Mouse (Mus musculus): ENCODE data around the gene Ttbk1.
"Not testable (repeated sequence)": the region's sequence is repeated elsewhere in the genome, so short reads cannot be mapped to it uniquely, and the experiment has no call there.

Ttbk1 gene

GRCm38 (mm10) chr17:46487431-46487830 lies at the start of gene Ttbk1:
Ttbk1 (minus strand) TSS chr17:46487675.
- DNase-seq, result peak; percentile 81

- DNase-seq, result peak; percentile 46
These were observed 38.3 kb upstream of the Ttbk1 start for GRCm38 (mm10) chr17:46525579-46526307.

GRCm38 (mm10) chr17:46525065-46525464 lies 37.6 kb upstream of the Ttbk1 start:
- DNase-seq, result no peak

GRCm38 (mm10) chr17:46521963-46522668 lies 34.6 kb upstream of the Ttbk1 start:
- no peak for DNase-seq

GRCm38 (mm10) chr17:46521174-46521573 lies 33.7 kb upstream of the Ttbk1 start:
- DNase-seq, result no peak

- DNase-seq, result no peak
These were observed 33.0 kb upstream of the Ttbk1 start for GRCm38 (mm10) chr17:46520385-46520979.

GRCm38 (mm10) chr17:46519971-46520370 lies 32.5 kb upstream of the Ttbk1 start:
- DNase-seq, result no peak

- no peak for DNase-seq
These were observed 25.9 kb upstream of the Ttbk1 start for GRCm38 (mm10) chr17:46513329-46513728.

GRCm38 (mm10) chr17:46511059-46511710 lies 23.7 kb upstream of the Ttbk1 start:
- DNase-seq, result no peak

GRCm38 (mm10) chr17:46505617-46506016 lies 18.1 kb upstream of the Ttbk1 start:
- DNase-seq, result no peak

- no peak for DNase-seq
These were observed 16.6 kb upstream of the Ttbk1 start for GRCm38 (mm10) chr17:46503847-46504638.

GRCm38 (mm10) chr17:46502775-46503174 lies 15.3 kb upstream of the Ttbk1 start:
- DNase-seq, result no peak

GRCm38 (mm10) chr17:46497956-46498355 lies 10.5 kb upstream of the Ttbk1 start:
- no peak for DNase-seq

- peak; percentile 89 for DNase-seq
These were observed 9.4 kb upstream of the Ttbk1 start, which contains the start of gene Dnph1 for GRCm38 (mm10) chr17:46496623-46497434. Dnph1 (plus strand) TSS chr17:46496711.

- not testable (repeated sequence) for DNase-seq
These were observed 8.6 kb upstream of the Ttbk1 start for GRCm38 (mm10) chr17:46496081-46496480.

GRCm38 (mm10) chr17:46495486-46495885 lies 8.0 kb upstream of the Ttbk1 start:
- DNase-seq, result no peak

- DNase-seq, result peak; percentile 23
These were observed 480 bp downstream of the Ttbk1 start for GRCm38 (mm10) chr17:46486995-46487394.

GRCm38 (mm10) chr17:46484461-46484875 lies 3.0 kb downstream of the Ttbk1 start:
- no peak for DNase-seq

GRCm38 (mm10) chr17:46484021-46484431 lies 3.4 kb downstream of the Ttbk1 start:
- DNase-seq, result no peak

- DNase-seq, result peak; percentile 71
These were observed 3.9 kb downstream of the Ttbk1 start for GRCm38 (mm10) chr17:46483561-46484001.

- DNase-seq, result no peak
These were observed 10.2 kb downstream of the Ttbk1 start for GRCm38 (mm10) chr17:46477286-46477685.

Data from right cerebral cortex, adult 18-20 months (tissue).